Mouse (Mus musculus) layer of hippocampus, adult 9-10 months (tissue): Measurements from ENCODE around the gene Nkd2.

Experiments used
- DNase-seq: peaks from one replicate; pipeline ENCODE4 v3.0.0; 2022; ENCODE audit warnings: low spot score

Gene Nkd2

DNA sequence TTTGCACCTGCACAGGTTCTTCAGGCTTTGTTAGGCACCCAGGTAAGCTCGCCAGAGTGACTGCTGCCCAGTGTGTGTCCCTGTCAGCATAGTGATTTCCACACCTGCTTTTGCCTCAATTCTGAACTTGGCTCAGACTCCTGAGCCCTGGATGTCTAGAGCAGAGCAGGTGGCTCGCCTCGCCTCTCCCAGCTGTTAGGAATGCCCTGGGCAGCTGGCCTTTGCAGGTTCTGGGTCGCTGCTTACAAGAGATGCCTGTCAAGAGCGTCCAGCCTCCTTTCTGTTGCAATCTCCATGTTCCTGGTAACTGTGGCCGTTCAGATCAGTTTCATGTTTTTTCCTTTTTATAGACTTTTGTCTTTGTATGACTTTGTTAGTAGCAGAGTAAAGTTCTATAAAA, 31.1 kb downstream of the Nkd2 start:
- no peak for DNase-seq

DNA sequence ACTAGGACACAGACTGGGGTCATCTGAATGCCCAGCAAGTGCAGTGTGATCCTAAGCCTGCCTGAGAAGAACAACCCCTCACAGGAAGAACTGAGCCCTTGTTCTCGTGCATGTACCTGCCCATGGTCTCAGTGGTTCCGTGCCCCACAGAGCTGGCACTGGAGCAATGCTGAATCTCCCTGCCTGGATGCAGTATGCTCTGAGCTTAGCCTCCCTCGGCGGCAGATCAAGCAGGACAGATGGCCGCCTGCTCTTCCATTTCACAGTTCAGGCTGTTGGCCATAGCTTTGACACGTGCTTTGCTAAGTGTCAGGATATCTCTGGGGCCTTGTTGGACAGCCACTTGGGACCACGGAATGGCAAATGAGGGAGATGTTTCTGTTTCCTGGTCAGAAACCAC, 33.2 kb downstream of the Nkd2 start:
- no peak for DNase-seq

DNA sequence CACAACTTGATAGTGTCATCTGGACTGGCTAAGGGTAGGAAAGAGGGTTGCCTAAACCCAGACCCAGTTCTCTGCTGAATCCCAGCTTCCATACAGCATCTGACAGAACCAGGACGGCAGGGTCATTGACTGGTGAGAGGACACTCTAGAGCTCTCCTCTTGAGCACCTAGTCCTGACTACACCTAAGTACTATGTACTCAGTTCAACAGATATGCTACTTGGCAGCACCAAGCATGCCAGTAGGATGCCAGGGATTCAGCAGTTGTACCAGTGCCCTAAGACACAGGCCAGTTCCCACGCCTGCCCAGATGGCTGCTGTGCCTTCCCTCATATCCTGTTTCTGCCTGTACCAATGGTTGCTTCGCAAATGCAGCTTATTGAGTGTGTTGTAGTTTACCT, 34.5 kb downstream of the Nkd2 start:
- no peak for DNase-seq

DNA sequence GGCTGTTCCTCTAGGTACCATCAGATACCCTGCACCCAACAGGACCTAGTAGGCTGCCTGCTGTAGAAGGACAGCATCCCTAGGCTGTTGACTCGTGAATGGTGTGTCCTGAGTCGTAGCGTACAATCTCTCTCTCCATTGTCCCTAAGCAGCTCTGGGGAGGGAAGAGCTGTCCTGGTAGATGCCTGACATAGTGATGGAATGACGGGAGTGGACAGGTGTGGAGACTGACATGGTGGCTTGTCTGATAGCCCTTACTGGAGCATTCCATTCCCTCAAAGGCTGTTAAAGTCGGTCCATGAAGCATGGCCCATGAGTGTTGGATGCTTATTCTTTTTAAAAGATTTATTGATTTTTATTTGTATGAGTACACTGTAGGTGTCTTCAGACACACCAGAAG, 42.5 kb downstream of the Nkd2 start:
- no peak for DNase-seq

DNA sequence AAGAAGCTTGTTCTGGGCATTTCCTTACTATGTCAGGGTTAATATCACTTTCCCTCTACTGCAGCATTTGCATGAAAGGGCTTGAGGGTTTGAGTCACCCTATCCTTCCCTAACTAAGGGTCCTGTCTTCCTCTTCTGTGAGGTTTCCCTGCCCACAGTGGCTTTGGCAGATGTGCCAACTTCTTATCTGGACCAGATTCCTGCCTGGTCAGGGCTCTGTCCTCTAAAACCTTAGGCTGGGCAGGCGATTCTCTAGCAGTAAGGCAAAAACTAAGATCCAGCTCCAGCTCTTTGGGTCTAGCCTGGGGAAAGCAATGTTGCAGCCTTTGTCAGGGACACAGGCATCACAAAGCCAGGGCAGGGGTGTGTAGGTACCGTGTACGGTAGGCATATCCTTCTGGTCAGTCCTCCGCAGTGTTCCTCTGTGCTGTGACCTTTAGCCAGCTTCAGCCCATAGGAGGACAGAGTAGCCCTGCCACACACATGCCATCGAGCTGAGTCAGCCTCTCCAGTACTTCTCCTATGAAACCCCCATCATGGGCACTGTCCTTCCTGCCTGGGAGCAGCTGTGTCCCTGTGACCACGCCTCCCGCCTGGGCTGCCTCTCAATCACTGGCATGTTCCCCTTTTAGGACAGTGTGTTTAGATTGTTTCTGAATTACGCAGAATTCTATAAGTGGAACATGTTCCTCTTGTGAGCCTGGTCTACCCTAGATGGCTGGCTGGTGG, 43.8 kb downstream of the Nkd2 start:
- peak; percentile 39 for DNase-seq

DNA sequence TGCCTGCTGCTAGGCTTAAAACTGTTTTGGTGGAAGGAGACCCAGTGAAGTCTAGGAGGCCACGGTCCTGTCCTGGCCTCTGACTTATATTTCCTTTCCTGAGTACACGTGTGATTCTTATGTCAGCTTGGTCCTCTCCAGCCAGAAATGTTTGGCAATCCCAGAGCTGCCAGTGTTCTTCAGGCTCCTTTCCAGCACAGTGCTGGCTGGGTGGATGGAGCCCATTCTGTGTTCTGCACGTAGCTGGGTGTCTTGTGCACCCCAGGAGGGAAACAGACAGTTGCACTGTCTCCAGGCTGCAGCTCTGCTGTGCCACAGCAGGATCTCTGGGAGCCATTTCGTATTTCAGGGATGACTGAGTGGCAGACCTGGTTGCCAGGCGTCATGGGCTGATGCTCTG, 48.3 kb downstream of the Nkd2 start:
- DNase-seq: no peak

DNA sequence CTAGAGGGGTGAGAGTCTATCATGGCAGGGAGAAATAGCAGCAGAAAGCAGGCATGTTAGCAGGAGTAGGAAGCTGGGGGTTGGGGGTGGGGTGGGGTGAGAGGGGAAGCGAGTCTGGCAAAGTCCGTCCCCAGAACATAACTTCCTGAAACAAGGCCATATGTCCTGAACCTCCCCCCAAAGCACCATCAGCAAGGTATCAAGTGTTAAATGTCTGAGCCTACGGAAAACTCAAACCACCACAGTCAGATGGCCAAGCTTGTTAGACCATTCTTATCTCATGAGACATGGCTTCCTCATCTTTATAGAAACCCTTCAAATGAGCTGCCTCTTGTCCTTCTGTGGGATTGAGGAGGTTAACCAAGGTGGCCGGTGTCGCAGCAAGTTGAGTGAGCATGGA, 54.3 kb downstream of the Nkd2 start:
- DNase-seq: no peak

DNA sequence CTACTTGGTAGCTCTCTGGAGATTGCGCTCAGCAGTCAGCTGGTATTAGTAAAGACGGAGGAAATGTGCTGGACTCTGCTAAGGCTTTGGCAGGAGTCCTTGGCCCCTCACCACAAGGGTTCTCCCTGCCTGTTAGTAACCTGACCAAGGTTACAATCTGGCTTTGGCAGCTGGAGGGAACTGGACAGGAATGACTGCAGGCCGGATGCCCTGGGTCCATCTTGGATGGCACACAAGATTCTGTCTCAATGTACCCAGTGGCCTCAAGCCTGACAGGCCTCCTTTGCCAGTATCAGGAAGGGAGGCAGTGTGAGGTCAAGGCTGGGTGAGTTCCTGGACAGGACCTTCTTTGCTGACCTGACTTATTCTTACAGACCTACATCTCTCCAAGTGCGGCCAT, 55.3 kb downstream of the Nkd2 start:
- no peak for DNase-seq

DNA sequence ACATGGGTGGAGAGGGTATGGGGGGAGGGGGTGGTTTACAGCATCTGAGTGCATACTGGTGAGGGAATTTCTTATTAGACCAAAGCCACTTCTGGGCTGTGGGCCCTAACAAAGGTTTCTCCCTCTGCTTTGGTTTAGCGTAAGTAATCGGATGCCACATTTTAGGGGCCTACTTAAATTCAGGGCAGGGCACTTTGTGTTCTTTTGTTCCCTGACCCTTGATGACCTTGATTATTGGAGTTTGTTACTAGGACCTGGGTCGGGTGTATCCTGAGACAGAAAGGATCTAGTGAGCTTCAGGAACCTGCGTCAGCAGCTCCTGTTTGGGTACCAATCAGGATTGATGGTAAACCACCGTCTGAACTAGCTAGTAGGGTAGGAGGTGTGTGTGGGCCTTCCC, 64.9 kb downstream of the Nkd2 start:
- no peak for DNase-seq

DNA sequence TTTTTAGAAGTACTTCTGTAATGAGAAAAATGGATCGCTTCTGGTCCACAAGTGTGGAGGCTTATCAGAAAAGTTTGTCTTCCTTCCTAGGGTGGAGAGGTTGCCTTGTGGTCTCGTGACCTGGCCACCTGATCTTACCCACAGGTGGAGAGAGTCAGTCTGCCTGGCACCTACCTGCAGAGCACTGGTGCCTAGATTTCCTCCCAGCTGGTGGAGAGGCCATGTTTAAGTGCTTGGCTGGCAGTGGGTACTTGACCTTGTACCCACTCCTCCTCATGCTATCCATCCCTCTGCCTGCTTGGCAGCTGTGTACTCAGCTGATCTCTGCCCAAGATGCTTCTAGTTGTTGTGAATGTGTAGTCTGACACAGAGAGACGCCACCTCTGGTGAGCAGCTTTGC, 69.9 kb downstream of the Nkd2 start:
- no peak for DNase-seq

DNA sequence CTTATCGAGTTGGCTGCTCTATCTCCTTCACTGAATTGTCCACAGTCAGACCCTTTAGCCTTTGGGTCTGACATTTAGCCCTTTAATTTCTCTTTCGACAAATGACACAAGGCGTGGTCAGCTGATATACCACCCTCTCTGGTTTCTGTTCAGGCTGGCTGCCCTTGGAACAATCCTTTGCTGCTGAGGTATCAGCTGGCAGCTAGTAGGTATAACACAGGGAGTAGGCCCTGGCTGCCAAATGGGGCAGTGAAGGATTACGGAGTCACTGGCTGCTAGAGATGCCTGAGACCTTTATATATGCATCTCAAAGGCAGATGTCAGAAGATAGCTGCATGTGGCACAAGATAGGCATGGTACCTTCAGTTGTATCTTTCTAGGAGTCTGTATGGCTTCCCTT, 71.6 kb downstream of the Nkd2 start:
- DNase-seq: no peak

DNA sequence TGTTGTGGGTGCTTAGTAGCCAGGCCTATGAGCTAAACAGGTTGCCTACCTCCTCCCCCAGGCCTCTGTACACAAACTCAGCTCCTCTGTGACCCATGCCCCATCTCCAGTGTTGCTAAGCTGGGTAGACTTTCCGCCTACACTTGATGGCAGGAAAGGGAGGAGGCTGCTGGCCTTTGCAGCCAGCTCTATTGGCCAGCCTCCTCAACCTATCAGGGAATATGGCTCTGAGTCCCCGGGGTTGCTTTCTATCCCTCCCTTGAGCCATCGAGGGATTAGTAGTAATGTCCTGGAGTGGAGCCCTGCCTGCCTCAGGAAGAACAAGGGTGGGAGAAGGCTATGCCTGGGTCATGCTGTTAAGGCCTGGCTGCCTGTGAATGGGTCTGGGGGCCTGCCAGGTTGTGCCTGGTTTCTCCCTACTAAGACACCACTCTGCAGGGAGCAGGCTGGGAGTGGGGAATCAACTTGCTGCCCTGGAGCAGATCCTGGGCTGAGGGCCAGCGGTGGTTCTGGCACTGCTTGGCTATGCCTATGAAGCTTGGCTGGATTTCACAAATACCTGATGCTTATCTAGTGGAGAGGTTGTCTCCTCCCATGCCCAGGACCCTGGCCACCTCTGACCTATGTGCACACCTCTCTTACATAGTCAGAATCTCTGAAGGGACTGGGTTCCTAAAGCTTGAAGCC, 73.8 kb downstream of the Nkd2 start:
- no peak for DNase-seq

DNA sequence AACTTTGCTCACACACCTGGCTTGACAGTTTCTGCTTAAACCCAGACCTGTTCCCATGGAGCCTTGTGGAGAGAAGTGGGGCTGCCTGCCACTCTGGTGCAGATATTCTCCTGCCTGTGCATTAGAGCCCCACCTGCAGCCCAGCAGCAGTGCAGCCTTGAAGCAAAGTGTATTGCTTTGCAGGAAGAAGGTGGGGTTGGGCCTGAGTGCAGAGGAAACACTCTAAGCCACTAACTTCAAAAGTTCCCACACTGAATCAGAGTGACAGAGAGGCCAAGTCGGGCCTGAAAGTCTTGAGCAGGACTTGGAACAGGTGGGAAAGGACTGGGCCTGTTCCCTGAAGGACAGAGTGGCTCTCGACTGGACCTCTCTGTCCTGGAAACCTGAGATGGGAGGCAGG, 74.8 kb downstream of the Nkd2 start:
- no peak for DNase-seq

DNA sequence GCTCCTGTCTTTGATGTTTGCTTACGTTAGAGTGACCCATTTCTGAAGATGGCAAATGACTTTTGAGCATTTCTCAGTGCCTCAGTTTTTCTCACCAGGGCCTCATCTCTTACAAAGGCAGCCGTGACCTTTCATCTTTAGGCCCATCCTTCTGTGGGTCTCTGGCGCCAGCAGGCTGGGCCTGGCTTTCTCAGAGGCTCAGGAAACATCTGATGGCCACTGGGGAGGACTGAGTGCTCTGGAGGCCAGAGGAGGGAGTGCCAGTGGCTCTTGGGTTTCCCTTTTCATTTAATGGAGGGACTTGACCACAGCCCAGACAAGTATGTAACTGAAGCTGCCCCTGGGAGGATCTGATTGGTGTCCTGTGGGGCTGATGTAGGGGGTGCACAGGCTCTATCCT, 76.3 kb downstream of the Nkd2 start:
- no peak for DNase-seq

DNA sequence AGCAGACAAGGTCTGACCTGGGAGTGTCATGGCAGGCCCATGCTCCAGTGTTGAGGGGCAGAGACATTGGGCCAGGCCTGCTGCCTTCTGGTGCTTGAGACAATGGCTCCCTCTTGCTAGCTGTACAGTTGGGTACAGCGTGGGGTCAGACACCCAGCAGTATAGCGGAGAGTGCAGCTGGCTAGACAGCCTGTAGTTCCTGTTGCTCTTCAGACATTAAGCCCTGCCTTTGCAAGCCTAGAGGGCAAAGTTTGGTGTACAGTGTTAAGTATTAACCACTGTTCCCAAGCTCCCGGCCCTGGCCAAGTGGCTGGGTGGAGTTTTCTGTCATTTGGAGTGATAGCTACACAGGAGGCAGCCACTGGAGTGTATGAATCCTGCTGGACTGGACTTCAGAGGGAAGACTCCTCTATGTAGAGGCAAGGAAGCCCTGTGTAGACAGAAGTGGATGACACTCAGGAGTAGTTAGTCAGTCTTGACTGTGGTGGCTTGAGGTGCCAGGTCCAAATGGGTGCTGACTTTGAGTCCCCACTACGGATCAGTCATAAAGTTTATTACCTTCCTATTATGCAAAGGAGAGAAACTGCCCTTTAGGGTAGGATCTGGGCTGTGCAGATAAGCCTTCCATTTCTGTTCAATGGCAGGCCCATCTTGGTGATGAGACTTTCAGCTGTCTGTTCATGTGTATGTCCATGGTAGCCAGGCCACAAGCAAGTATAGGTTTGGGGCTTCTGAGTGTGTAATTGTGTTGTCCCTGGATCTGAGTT, 77.3 kb downstream of the Nkd2 start:
- DNase-seq: no peak
